Mouse (Mus musculus) megakaryocyte, embryonic 14.5 days (primary cell): ENCODE measurements around the gene Misp.

ENCODE experiments used
- FLI1 ChIP-seq: IDR thresholded peaks from 2 replicates; pipeline ENCODE4 v1.6.1; 2012; ENCODE audit warnings: low read length, inconsistent platforms, mixed read lengths
- GATA1 ChIP-seq: IDR thresholded peaks from 3 replicates; pipeline ENCODE4 v1.6.1; 2012; ENCODE audit warnings: mixed read lengths, low read length, inconsistent platforms, borderline replicate concordance

DNA sequence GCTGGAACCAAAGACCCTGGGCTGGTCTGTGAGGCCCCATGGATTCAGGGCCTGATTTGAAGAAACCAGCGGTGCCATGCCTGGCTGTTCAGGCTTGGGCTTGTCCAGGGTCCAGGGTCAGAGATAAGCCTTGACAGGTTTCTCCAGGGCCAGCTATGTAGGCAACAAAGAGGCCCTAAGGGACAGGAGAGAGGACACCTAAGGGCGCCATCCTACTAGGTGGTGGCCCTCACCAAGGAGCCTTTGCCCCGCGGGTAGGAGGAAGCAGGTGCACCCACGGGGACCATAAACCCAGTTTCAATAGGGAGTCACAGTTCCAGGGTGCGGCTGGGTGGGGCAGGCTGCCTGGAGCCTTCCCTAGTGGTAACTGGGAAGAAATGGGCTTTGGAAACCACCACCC lies 2.2 kb downstream of the Misp start:
- TF ChIP-seq GATA1, result no peak
- TF ChIP-seq FLI1, result no peak
